Mouse (Mus musculus) embryonic fibroblast, embryonic 13.5 days (primary cell): ENCODE data around the gene Zfp935.
"Not testable (repeated sequence)": the region's sequence is repeated elsewhere in the genome, so short reads cannot be mapped to it uniquely, and the experiment has no call there.

Experiments
- CTCF ChIP-seq: IDR thresholded peaks from 2 replicates; pipeline ENCODE4 v1.5.1; 2011; ENCODE audit warnings: mild to moderate bottlenecking, control low read depth, low read length, moderate library complexity, borderline replicate concordance; ENCODE audit not compliant: insufficient read depth
- POLR2A ChIP-seq: IDR thresholded peaks from 2 replicates; pipeline ENCODE4 v1.6.1; 2011; ENCODE audit warnings: low read depth, mild to moderate bottlenecking, control low read depth, low read length, moderate library complexity

GRCm38 (mm10) chr13:62472661-62473060 is 85.7 kb downstream of the Zfp935 start:
- TF ChIP-seq CTCF, POLR2A: not testable (repeated sequence)
